Mouse (Mus musculus) ovary, adult 18-20 months (tissue): Measurements from ENCODE around the gene Suds3.

Experiments used
- DNase-seq: peaks from one replicate; pipeline ENCODE4 v3.0.0; 2022; ENCODE audit warnings: low spot score, mixed read lengths

Gene Suds3

GRCm38 (mm10) chr5:117135869-117136268 lies 20.0 kb upstream of the Suds3 start:
- DNase-seq: no peak

DNA sequence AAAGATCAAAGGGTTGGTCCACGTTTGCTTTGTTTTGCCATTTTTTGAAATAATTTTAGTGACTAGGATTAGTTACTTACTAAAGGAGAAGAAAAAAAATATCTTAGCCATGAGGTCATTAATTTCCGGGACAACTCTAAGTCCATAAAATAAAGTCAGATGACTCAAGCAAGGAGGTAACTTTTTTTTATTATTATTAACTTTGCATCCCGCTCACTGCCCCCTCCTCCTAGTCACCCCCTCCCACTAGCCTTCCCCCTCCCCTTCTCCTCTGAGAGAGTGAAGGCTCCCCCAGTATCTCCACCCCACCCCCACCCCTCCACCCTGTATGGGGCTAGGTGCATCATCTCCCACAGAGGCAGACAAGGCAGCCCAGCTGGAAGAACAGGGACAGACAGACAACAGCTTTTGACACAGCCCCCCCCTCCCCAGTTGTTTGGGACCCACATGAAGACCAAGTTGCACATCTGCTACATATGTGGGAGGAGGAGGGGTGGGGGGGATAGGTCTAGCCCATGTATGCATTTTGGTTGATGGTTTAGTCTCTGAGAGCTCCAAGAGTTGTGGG lies 19.1 kb upstream of the Suds3 start:
- no peak for DNase-seq

DNA sequence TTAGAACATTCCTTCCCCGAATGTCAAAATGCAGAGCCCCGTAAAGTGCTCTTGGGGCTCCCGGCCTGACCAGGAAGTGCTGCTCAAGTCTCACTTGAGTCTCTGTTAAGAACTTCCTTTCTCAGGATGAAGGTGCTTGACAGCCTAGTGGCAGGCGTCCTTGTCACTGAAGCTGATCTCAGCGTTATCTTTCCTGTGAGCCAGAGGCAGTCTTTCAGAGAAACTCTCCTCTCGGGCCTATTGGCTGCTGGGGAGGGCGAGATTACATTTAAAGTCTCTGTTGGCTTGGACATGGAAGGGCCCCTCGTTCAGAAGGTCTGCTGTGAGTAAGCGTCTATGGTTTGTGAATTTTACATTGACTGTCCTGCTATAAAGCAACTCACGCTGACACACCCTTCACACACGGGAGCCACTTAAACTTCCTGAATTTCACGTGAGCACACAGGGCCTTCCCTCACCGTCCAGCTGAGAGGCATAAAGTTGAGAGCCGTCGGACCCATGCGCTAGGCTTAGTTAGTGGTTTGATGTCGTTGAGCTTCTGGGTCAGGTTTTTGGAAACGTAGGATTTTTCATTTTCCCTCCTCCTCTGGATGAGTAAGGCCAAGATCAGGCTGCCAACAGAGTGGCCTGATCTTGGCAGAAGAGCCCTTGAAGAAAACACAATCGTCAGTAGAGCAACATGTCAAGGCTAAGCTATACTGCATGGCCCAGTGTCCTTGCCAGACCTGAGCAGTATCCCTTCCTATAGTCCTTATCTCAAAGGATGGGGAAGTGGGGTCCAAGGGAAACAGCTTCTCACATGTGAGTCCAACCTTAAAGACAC lies 18.4 kb upstream of the Suds3 start:
- no peak for DNase-seq

DNA sequence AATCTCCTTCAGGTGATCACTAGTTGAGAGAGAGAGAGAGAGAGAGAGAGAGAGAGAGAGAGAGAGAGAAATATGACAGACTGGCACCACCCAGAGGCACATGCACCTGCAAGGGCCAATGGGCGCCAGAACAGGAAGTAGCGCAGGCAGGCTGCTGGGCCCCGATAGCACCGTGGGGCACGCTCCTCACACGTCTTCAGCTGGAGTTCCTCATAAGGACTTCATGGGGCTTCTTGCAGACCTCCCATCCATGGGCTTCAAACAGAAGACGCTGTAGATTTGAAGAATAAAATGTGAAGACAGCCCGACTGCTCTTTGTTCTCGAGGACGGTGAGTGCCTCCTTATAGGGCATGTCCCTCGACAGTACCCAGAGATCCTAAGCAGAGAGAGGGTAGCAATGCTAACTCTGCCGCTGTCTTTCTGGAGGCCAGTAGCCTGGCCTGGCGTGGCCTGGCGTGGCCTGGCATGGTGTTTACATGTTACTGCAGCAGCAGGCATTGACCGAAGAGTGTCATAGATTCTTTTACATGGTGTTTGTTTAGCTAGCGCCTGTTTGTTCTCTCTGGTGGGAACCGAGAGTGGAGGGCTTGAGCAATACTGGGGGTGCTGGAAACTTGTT lies 17.6 kb upstream of the Suds3 start:
- no peak for DNase-seq

- no peak for DNase-seq
Observed at GRCm38 (mm10) chr5:117130726-117131125, 14.8 kb upstream of the Suds3 start.

DNA sequence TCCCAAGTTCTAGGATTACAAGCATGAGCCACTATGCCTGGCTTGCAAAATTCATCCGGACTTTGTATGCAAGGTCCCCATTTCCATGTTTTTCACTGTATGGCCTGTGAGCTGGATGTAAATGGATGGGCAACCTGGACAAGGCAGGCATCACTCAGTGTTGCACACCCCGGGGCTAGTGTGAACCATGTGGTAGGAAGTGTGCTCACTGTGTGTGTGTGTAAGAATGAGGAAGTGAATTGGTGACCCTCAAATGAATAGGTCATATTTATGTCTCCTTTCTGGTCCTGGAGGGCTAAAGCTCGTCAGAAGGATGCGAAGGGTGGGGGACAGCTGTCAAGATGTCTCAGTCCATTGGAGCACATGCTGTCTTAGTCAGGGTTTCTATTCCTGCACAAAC lies 11.1 kb upstream of the Suds3 start:
- no peak for DNase-seq

- DNase-seq: no peak
Observed at GRCm38 (mm10) chr5:117125482-117126346, 9.8 kb upstream of the Suds3 start.

GRCm38 (mm10) chr5:117123840-117124239 lies 7.9 kb upstream of the Suds3 start:
- DNase-seq: no peak

- DNase-seq: no peak
Observed at GRCm38 (mm10) chr5:117123102-117123501, 7.2 kb upstream of the Suds3 start.

DNA sequence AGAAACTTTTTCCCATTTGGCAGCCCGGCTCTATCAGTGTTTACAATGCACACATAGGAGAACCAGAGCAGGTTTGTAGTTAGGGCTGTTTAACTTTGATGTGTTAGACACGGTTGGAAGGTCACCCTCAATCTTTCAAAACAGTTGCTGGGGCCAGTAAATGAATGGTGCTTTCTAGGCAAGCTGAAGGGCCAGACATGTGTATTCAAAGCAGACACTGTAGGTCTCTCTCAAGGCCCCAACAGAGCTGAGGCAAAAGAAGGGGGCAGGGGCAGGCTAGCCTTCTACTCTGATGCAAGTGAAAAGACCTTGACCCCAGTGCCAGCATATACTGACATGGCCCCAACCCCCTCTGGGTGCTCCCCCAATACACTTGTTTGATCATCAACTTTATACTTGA lies 5.7 kb upstream of the Suds3 start:
- no peak for DNase-seq

GRCm38 (mm10) chr5:117120489-117121466 lies 4.9 kb upstream of the Suds3 start:
- no peak for DNase-seq

GRCm38 (mm10) chr5:117119777-117120488 lies 4.0 kb upstream of the Suds3 start, which contains the start of gene Taok3:
Taok3 (plus strand) TSS chr5:117120129.
- DNase-seq: peak; percentile 98

DNA sequence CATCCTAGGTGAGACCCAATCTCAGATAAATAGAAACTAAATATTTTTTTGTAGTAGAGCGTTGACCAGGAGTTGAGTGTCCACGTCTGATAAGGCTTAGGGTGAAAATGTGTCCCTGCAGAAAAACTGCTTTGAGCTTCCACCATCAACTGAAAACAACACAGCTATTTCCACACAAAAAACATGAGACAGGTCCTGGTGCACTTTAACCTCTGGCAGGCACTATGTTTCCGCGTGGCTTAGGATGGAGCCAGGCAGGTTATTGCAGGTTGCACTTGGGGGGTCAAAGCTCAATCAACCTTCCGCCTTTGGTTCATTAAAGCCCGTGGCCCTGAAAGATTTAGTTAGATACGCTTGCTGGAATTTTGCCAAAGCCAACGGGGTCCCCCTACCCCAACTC lies 2.9 kb upstream of the Suds3 start:
- DNase-seq: no peak

GRCm38 (mm10) chr5:117118220-117118619 lies 2.3 kb upstream of the Suds3 start:
- no peak for DNase-seq

GRCm38 (mm10) chr5:117117716-117118115 lies 1.8 kb upstream of the Suds3 start:
- DNase-seq: no peak

DNA sequence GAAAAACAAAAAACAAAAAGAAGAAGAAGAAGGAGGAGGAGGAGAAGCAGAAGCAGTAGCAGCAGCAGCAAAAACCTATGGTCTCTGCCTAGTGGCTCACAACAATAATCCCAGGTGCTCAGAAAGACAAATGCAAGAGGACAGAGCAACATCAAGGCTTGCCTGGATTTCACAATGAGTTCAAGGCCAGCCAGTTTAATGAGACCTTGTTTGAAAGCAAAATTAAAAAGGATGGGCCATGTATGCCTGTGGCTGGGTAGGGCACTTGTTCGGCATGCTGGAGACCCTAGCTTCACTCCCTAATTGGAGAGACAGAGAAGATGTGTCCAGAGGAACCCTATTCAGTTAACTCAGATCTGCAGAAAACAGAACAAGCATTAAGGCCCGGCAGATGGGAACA lies 1.3 kb upstream of the Suds3 start:
- no peak for DNase-seq

DNA sequence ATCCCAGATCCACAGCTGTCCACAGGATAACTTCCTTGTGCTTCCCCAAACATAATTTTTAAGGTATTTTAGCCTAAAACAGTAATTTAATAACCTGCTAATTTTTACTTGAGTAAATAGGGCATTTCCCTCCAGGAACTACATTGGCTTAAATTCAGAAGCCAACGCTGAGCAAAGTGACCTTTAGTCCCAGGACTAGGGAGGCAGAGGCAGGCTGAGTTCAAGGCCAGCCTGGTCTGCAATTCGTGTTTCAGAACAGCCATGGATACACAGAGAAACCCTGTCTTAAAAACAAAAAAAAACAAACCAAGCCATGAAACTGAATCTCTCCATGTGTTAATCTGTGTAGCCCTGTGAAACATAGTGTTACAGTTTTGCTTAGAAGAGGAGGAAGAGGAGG lies 747 bp upstream of the Suds3 start:
- no peak for DNase-seq

- DNase-seq: no peak
Observed at GRCm38 (mm10) chr5:117115193-117115767, 633 bp downstream of the Suds3 start.

DNA sequence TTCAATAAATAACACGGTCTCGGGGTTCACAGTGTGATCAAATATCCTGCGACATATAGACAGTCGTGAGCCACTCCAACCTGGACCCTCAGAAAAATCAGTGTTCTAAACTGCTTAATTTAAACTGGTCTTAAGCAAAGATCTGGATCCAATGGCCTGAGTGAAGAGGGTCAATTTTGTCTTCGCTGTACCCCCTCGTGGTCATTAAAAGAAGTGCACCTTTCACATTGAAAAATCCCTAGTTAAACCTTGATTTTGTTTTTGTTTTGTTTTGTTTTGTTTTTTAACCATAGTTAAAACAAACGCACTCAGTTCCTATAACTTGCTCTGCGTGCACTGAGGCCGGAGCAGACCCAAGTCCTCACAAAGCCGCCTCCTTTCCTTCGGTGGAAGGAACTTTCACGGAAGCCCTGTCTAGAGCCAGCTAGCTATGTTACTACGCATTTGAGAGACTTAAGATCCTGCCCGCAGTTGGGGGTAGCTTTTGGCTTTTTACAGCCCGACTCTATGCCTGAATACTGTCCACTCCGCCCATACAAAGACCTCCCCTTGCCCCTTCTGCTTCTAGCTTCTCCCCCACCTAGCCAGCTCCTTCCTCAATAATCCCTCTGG lies 1.2 kb downstream of the Suds3 start:
- DNase-seq: no peak

DNA sequence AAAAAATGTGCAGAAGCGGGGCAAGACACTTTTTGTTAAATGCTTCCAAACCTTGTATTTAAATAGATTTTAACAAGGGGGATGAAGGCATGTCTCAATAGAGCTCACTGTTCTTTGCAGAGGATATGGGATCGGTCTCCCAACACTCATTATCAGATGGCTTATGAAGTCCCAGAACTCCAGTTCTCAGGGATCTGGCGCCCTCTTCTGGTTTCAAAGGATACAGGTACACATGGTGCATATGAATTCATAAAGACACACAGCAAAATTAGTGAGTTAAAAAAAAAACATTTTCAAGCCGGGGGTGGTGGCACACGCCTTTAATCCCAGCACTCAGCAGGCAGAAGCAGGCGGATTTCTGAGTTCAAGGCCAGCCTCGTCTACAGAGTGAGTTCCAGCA lies 2.6 kb downstream of the Suds3 start:
- DNase-seq: no peak
